Mouse (Mus musculus): ENCODE data around the gene Tyk2.

The Tyk2 gene

DNA sequence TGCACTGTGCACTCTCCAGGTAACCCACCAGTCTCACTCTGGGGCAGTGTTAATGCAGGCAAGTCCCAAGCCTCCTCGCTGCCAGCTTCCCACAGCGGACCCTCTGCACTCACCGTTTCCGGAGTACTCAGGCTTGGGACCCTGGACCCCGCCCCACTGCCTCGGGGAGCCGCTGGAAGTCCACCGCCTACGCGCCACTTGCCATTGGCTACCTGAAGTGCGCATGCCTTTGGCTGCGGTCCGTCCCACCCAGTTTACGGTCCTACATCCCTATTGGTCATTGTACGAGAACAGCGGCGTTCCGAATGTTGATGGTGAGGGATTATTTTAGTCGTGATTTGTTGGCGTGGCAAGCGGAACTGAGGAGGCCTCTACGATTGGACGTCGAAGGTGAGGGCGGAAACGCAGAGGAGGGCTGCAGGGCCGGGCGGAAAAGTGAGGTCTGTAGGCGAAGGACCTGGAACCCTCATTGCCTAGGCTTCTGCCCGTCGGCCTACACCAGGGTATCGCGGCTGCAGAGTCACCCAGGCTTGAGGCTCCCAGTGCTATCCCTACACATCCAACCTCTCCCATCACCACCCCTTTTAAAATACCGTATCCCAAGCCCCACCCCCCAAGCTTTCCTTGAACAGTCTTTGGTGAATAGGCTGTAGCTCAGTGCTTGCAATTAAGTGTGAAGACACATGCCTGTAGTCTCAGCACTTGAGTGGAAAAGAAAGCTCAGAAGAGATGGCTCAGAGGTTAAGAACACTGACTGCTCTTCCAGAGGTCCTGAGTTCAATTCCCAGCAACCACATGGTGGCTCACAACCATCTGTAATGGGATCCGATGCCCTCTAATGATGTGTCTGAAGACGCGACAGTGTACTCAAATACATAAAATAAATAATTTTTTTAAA, at the start of gene Tyk2:
Gene Tyk2 (minus strand): TSS at position 185 of the 898 bp plus-strand sequence.
- DNase-seq = peak; percentile 83

DNA sequence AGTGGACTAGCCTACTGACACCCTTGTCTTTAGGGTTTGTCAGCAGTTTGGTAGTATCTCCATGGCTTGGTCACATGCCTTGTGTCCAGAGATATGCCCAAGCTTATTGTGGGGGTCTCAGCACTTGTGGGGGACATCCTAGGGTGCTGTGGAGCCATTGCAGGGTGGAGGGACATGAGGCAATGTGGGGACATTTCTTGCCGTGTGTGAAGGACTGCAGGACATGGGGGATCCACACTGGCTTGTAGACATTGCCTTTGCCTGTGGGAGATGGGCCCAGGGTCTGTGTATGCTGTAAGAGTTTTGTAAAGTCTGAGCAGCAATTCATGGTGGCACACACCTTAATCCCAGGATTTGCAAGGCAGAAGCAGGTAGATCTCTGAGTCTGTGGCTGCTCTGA, 49.8 kb upstream of the Tyk2 start:
- no peak for DNase-seq

DNA sequence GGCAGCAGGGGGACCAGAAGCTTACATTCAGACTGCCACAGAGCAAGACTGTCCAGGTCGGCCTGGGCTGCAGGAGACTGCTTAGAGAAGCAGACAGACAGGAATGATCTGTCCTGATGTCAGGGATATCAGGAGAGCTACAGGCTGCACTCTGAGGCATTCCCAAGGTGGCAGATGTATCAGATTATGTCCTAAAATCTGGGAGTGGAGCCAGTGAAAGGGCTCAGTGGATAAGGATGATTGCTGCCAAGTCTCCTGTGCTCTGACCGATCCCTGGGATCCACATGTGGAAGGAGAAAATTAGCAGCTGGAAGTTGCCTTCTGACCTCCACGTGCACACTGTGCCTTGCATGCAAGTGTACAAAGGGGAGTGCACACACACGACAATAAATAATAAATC, 49.4 kb upstream of the Tyk2 start:
- DNase-seq = no peak

DNA sequence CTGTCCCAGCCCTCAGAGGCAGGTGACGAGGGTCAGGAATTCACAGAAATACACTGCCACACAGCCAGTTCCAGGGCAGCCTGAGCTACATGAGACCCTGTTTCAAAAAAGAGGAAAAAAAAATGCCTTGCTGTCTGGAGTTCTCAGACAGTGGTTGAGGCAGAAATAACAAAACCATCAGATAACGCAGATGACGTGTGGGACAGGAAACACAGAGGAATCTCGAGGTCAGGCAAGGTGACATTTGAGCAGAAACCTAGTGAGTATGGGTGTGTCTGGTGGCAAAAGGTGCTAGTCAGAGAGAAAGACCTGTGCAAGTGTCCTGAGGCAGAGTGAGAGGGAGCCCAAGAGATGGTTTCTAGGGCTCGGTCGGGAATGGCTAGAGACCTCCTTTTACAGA, 41.3 kb upstream of the Tyk2 start:
- no peak for DNase-seq

DNA sequence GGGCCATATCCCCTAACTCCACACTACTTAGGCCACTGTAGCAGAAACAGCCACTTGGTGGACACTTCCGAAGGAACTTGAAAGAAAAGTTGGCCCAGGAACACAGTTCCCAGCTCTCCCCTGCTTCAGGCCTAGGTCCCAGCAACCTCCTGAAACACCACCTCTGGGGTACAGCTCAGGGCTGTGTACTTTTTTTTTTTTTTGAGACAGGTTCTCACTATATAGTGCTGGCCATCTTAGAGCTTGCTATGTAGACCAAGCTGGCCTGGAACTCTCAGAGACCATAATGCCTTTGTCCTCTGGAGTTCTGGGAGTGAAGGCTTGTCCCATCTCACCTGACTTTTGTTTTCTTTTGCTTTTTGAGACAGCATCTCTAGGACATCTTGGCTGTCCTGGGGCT, 38.1 kb upstream of the Tyk2 start:
- DNase-seq = no peak

DNA sequence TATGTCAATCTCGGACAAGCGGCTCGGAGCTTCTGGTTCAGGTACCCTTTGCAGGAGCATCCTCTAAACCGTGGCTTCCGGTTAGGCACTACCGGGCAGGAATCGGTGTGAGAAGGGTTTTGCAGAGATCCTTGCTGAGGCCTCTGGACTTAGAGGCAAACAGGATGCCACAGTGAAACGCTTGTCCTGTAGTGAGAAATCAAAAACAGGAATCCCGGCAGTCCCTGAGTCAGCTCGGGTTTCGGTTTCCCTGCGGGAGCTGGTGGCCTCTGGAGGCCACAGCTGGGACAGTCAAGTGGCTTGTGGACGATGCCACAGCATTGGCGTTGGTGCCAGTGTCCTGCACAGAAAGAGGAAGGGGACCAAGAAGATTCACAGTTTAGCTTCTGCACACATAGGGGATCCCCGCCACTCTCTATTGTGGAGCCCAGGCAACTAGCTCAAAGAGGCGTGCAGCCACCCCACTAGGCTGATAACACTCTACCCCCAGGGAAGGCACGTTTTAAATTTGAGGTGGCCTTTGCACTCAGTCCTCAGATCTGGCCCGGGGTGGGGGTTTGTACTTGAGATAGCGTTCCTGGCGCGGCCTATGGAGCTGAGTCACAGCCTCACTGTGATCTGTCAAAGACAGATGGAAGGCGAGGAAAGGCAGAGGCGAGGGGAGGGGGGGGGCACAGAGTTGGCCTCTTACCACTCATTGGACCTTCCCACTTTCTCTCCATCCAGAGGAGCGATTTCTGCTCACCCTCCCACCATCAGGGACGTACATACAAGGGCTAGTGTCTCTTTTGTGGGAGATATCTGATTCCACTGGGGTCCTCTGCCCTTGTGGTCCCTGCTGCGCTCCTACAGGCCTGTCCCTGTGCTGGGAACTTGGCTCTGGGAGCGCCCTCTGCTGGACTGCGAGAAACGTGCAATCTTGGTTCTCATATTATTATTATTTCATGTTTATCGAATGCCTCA, 37.4 kb upstream of the Tyk2 start:
- DNase-seq = peak; percentile 81

DNA sequence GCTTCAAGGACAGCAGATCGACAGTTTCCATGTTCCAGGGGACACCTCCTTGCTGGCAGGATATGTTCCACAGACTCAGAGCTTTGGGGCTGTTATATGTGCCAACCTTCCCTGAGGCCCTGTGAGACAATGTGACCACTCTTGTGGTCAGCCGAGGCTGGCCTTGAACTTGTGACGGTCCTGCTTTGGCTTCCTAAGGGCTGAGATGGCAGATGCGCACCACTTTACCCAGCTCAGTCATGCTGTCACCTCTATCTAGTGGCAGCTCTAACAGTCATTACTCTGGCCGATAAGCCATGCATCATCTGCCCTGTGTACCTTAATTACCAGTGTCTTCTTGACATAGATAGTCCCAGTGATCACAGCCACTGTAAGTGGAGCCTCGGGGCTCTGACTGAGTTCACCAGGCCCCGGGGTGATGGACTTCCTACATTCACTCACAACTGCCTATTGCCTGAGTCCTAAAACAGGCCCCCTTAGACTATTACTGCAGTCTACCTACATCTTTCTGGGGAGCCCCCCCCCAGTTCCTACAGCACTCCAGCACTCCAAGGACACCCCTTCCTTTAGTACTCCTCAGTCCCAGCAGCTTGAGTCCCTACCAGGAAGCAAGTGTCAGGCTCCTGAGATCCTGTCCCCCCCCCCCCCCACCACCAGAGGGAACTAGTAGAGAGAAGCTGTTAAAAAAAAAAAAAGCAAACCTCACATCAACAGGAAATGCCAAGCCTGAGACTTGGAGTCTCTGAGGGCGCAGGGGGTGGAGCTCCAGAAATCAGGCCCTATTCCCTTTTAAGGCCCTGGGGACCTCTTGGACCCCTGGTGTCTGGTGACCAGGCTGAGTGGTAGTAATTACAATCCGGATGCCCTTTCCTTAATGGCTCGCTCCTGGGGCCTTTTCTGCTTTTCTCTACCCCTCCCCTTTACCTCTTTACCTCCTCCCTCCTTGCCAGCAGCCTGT, 36.4 kb upstream of the Tyk2 start:
- no peak for DNase-seq

DNA sequence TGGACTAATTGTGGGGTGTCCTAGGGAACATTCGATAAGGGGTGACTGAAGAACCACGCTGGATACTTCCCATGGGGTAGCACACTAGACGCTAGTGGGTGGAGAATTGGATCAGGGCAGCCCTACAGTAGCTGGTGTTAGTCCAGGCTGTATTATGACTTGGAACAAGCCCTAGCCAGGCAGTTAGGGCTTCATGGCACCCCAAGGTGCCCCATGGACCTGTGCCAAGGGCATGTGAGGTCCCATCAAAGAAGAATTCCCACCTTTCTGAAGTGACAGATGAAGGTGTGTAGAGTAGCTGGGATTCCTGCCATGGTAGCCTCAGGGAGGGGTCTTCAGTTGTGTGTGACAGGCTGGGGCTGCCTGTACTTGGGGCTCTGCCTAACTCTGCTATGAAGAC, 35.5 kb upstream of the Tyk2 start:
- peak; percentile 25 for DNase-seq

DNA sequence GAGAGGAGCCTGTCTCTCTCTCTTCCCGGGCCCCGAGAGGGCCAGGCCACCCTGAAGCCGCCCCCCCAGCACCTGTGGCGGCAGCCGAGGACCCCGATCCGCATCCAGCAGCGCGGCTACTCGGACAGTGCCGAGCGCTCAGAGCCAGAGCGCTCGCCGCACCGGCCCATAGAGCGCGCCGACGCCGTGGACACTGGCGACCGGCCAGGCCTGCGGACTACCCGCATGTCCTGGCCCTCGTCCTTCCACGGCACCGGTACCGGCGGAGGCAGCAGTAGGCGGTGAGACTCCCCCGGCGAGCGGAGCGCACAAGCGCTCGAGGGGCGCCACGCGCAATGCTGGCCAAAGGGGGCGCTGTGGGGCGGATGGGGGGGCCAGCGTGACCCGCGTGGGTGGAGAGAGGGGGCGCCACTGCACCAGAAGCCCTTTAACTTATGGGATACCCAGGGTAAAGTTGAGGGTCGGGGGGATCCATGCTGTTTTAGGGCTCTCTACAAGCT, 35.0 kb upstream of the Tyk2 start:
- peak; percentile 85 for DNase-seq

DNA sequence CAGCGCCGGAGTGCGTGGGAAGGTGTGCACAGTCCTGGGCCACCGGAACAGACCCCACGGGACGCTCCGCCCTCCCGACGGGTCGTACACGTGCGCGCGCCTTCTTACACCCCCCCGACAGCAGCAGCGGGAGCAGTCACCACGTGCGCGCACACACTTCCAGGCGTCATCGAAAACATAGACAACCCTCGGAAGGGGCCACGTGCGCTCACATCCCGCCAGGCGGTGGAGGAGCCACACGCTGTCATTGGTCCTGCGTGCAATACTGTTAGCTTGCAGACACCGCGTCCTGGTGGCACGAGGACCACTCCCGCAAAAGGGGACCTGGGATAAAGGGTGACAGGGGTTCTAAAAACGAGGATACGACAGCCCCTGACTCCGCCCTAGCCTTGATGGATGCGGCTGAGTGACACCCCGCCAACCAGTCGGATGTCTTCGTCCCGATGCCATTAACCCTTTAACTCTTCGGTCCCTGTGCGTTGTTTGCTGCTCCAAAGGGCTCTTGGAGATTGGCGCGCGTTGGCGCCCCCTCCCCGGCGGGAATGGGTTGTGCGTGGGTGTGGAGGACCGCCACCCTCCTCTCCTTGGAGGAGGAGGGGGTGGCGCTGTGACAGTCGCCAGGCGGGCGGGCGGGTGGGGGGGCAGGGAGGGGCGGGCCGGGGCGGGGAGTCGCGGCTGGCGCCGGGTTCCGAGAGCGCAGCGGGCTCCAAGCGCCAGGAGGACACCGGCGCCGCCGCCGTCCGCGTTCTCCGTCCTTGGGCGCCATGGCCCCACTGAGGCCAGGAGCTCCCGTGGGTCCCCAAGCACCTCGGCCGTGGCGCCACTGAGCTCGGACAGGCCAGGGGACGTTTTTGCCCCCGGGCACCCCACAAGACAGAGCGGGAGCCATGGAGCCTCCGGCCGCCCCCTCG, 34.3 kb upstream of the Tyk2 start, which contains the start of gene Pde4a:
Gene Pde4a (plus strand): TSS at position 674 of the 911 bp plus-strand sequence.
- peak; percentile 85 for DNase-seq

DNA sequence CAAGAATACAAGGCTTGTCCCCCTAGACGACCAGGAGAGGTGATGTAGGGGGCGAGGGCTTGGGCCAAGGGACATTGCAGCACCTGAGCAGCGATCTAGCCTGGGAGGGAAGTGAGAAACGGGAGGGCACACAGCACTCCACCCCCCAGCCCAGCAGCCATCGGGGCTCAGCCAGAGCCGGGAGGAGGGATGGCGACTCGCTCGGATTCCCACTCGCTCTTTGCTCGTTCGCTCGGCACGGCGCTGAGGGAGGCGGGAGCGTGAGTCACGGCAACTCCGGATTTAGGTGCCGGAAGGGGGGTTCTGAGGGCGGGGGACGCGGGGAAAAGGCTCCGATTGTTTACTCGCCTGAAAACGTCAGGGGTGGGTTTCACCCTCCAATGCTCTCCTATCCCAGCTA, 33.0 kb upstream of the Tyk2 start:
- DNase-seq = peak; percentile 55

DNA sequence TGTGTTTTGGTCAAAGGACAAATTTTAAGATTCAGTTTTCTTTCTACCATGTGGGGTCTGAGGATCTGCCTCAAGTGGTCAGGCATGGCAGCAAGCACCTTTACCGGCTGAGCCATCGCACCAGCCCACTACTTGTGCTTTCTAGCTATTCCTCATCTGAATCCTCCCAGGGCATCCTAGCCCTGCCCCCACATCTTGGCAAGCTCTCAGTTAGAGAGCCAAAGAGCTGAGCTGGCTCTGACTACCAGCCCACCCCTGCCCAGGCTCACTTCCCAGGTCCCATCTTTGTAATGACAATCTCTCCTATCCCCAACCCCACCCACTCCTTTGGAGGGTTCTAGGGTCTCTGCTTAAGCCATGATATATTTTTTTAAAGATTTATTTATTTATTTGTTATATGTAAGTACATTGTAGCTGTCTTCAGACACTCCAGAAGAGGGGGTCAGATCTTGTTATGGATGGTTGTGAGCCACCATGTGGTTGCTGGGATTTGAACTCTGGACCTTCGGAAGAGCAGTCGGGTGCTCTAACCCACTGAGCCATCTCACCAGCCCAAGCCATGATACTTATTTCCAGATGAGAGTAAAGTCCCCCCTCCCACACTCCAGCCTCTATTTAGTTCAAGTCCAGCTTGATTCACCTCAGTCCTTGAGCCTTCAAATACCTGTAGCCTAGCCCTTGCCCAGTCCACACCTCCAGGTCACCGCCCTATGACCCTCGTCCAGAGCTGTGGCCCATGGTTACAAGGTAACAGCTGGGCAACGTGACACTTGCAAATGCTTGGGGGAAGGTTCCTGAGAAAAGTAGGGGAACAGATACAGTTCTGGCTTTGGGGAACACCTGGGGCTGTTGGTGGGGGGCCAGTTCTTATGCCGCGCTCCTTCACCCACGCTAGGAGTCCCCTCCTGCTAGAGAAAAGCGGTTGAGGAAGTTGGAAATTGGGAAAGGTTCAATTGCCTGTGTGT, 32.3 kb upstream of the Tyk2 start:
- DNase-seq = peak; percentile 46

DNA sequence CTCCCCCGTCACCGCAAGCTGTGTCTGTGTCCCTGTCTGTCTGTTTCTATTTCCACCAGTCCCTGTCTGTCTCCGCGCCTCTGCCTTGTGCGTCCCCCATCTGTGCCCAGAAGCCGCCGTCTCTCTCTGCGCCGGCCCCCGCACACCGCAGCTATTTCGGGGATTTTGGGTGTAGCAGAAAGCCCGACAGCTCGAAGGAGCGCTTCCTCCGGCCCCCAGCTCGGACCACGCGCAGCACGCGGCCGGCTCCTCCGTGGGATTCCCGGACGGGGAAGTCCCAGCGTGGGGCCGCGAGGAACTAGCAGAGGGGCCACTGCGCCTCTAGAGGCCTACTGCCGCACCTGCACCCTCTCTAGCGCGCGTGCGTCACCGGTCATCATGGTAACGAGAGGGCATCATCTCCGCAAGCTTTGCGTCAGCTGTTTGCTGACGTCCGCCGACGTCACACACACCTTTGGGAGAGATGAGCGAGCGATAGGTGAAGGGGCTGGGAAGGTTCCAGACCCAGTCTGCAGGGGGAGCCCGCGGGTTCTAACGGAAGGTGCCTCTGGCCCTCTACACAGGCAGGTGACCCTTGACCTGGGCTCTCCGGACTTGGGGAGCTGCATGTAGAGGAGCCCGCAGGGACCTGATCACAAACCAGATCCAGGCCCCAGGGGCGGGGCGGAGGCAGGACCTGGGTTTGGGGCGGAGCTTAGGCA, 30.3 kb upstream of the Tyk2 start:
- peak; percentile 92 for DNase-seq

DNA sequence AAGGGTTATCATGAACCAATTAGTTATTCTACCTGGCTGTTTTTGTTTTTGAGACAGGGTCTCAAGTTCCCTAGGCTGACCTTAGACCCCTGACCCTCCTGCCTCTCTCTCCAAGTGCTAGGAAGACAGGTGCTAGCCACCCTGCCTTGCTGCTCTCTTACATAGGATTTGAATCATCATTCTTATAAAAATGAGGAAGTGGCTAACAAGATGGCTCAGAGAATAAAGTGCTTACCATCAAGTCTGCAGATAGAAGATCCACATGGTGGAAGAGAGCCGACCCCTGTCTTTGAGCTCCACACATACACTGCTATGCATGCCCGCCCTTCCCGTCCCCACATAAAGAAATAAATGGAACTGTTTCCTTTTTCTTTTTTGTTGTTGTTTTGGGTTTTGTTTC, 23.7 kb upstream of the Tyk2 start:
- DNase-seq = no peak

DNA sequence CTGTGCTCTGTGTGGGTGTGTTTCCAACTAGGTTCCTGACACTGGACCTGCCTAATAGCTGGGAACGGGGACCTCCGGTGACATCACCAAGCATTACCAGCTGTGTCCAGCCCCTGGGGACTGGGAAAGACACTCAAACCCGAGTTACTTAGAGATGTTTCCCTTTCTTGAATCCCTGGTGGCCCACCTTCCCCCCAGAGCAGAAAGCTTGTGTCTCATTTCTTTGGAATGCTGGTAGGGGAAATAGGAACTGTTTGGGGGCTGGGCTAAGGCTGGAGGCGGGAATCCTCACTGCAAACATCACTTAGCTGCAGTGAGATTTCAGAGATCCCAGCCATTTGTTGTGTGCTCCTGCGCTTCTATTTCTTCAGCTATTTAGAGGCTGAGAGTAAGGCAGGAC, 22.8 kb upstream of the Tyk2 start:
- DNase-seq = no peak

DNA sequence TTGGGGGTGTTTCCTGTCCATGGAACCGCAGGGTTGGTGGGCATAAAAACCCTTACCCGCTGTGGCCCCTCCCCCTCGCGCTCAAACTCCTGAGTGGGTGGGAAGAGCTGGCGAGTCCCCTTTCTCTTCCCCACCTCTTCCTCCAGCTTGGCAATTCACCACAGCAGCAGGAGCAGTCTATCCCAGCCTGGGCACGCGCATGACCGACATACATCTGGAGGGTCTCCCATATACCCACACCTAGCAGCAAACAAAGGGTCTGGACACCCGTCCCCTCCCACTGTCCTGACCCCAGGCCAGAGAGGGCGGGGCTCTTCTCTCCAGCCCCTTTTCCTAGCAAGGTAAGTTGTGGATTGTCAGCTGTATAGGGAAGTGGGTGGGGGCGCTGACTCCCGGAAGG, 22.3 kb upstream of the Tyk2 start:
- no peak for DNase-seq

DNA sequence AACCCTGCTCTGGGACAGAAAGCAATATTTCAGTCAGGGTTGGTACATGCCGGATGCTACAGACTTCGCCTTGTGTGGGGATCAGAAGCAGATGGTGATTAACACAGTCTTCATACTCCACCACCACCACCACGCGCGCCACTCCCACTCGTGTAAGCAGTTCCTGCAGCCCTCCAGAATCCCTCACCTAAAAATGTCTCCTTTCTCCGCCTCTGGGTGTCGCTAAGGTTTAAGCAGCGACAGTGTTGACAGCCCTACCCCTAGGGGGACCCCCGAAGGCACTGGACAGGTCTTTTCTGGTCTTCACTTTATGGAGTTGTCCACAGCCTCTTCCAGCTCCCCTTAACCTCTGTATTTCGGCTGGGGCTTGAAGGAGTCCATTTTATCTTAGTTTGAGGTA, 21.7 kb upstream of the Tyk2 start:
- DNase-seq = peak; percentile 44

DNA sequence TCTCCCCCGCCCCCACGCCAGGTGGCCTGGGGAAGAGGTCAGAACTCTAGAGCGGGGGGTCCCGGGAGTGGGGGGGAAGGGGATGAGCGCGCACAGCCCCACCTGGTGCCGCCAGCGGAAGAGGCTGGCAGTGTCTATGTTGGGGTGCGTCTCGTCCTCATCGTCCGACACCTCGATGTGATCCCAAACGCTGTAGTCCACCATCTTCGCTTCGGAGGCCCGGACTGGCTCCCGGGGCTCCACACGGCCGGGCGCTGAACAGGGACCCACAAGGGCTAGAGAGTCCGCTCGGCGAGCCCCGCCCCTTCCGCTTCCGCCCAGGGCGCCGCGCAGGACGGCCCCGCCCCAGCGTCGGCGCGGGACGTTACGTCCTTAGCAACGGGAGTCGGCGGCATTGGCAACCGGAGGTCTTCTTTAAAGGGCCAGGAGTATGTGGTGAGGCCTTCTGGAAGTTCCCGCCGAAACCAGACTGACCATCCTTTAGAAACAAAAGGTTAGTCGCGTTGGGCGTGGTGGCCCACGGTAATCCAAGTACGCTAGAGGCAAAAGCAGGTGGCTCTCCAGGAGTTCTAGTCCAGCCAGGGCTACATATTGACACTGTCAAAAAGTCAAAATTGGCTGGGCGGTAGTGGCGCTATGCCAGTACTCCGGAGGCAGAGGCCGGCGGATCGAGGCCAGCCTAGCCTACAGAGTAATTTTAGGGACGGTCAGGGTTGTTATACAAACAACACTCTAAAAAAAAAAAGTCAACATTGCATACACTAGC, 18.8 kb upstream of the Tyk2 start, which contains the start of gene Cdc37:
Gene Cdc37 (minus strand): TSS at position 329 of the 766 bp plus-strand sequence.
- DNase-seq = peak; percentile 89

Measured in right cerebral cortex, postnatal 4 days (tissue).